Mouse (Mus musculus): ENCODE measurements around the gene Ralgapa1. TPM values are rescaled to one million over a fixed set of nuclear protein-coding genes. Genes with fewer than 3 reads are reported as not detected.
A peak's percentile ranks its signal among the peaks of the same experiment; 100 is the strongest.

Ralgapa1 gene
- 21.5 and 23.1 TPM in 2 replicates for polyA plus RNA-seq (2014; fragmentation: Nextera tagmentation; extraction: Ambion mirVana)

DNA sequence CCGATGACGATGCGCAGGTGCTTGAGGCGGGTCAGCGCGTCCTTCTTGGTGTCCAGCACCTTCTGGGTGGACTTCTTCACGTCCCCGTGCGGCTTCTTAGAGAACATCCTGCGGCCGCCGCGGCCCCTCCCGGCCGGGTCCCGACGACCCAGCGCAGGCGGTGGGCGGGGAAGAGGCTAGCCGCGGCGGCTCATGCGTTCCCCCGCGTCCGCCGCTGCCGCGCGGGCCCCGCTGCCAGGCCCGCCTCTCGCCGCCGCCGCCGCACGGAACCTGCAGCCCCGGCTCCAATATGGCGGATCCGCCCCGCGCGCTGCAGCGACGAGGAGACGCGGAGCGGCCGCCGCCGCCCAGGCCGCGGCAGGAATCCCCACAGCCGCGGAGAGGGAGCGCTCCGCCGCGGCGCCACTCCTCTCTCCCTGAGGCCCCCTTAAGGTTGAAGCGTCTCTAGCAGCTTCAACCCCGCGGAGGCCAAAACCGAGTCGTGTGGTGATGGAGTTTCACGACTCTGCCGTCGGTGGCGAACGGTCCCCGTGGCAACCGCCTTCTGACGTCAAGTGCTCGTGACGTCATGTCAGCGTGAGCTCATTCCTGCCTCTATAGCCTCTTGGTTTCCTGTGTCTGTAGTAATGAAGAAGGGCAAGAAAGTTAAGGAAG lies at the start of gene Ralgapa1:
Ralgapa1 (minus strand) TSS at position 507 of the 654 bp plus-strand sequence.
- H3K36me3 ChIP-seq (ENCODE audit: control insufficient read depth, insufficient read depth, low read length), result no peaks in the 10 kb centered on the region

DNA sequence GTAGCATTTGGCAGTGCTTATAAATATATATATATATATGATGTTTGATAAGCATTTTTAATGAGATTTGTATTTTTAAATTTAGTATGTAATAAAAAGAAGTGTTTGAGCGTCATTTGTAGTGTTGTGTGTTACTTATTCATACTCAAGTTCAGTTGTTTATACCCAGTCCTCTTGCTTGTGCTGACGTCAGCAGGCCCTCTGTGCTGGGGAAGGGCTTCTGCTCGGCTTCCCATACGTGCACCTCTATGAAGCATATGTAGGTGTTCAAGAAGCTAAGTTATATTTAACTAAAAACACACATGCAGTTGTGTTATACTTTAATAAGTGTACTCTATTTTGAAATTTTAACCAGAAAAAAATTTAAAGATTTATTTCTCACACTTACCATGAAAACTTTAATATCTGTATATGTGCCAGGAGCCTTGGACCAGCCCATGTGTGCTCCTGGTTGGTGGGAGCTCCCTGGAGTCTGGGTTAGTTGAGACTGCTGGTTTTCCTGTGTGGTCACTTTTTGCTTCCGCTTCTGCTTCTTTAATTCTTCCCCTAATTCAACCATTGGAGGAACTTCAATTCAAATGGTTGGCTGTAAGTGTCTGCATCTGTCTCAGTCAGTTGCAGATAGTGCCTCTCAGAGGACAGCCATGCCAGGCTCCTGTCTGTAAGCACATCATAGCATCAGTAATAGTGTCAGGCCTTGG lies 48.8 kb upstream of the Ralgapa1 start:
- Histone ChIP-seq H3K36me3 (ENCODE audit: control insufficient read depth, insufficient read depth, low read length) (peaks cover 56% of the 10 kb centered on the region), H3K4me3 (ENCODE audit: control insufficient read depth in 1 of 2, insufficient read depth in 1 of 2, low read depth in 1 of 2, low read length in 2 of 2) (no peak overlapping the region), H3K4me2 (ENCODE audit: low read length) (no peak overlapping the region), H3K9ac (ENCODE audit: low read length) (no peak overlapping the region), H3K4me1 (ENCODE audit: control insufficient read depth in 2 of 2, insufficient read depth in 2 of 2, low read length in 2 of 2) (no peaks in the 10 kb centered on the region), H3K27me3 (ENCODE audit: control insufficient read depth, insufficient read depth, low read length) (no peaks in the 10 kb centered on the region), H3K9me3 (ENCODE audit: control insufficient read depth, low read length) (0 out of 2 replicates have a peak, but pooled peaks cover 5% of the 10 kb centered on the region), H3K27ac (replicated peaks in 1 of 2; ENCODE audit: control insufficient read depth in 1 of 2, insufficient read depth in 1 of 2, low read depth in 2 of 2, low read length in 2 of 2) (no peak overlapping the region)
- no peak for ATAC-seq (ENCODE audit: insufficient number of reproducible peaks, insufficient read depth, low FRiP score, low read depth)
- WGBS, result 87% methylated on average over 5 of the region's 5 CpGs

More for the DNA sequence above, at the start of gene Ralgapa1:
- peak within 1 kb of the TSS; percentile 88 for H3K27ac ChIP-seq (replicated peaks in 1 of 2; ENCODE audit: control insufficient read depth in 1 of 2, insufficient read depth in 1 of 2, low read depth in 2 of 2, low read length in 2 of 2)
- H3K4me3 ChIP-seq (ENCODE audit: control insufficient read depth in 1 of 2, insufficient read depth in 1 of 2, low read depth in 1 of 2, low read length in 2 of 2), result peak within 1 kb of the TSS; percentile 90
- ATAC-seq (ENCODE audit: insufficient number of reproducible peaks, insufficient read depth, low FRiP score, low read depth), result peak; percentile 87
- H3K27me3 ChIP-seq (ENCODE audit: control insufficient read depth, insufficient read depth, low read length), result no peaks in the 10 kb centered on the region
- WGBS, result under 1% methylated on average over 70 of the region's 78 CpGs
- no peaks in the 10 kb centered on the region for H3K9me3 ChIP-seq (ENCODE audit: control insufficient read depth, low read length)
- H3K4me2 ChIP-seq (ENCODE audit: low read length), result peak within 1 kb of the TSS; percentile 75
- peak within 1 kb of the TSS; percentile 92 for H3K9ac ChIP-seq (ENCODE audit: low read length)
- H3K4me1 ChIP-seq (ENCODE audit: control insufficient read depth in 2 of 2, insufficient read depth in 2 of 2, low read length in 2 of 2), result peaks cover 0 to 13% of the 10 kb centered on the region in 2 experiments; a peak in 2 of 4 replicates

DNA sequence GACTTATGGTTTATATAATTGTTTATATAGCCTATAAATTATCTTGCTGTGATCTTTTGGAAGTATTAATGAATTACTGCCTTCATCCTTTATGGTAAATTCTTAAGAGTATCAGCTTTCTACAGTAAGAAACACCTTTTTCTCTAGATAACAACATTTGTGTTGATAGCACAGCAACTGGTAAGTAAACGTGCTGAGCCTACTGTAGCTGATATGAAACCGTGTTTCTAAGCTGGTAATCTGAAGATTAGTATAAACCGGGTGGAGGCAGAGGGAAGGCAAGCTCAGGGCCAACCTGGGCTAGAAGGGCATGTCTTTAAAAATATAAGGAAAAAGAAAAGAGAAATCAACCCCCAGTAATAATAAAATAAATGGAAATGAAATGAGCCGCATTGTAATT lies 46.8 kb upstream of the Ralgapa1 start:
- H3K4me1 ChIP-seq (ENCODE audit: control insufficient read depth in 2 of 2, insufficient read depth in 2 of 2, low read length in 2 of 2), result no peaks in the 10 kb centered on the region
- no peak overlapping the region for H3K4me3 ChIP-seq (ENCODE audit: control insufficient read depth in 1 of 2, insufficient read depth in 1 of 2, low read depth in 1 of 2, low read length in 2 of 2)
- no peak overlapping the region for H3K4me2 ChIP-seq (ENCODE audit: low read length)
- H3K36me3 ChIP-seq (ENCODE audit: control insufficient read depth, insufficient read depth, low read length), result peaks cover 64% of the 10 kb centered on the region
- H3K27ac ChIP-seq (replicated peaks in 1 of 2; ENCODE audit: control insufficient read depth in 1 of 2, insufficient read depth in 1 of 2, low read depth in 2 of 2, low read length in 2 of 2), result no peak overlapping the region
- H3K9me3 ChIP-seq (ENCODE audit: control insufficient read depth, low read length), result no peaks in the 10 kb centered on the region
- no peak overlapping the region for H3K9ac ChIP-seq (ENCODE audit: low read length)
- WGBS, result 81% methylated on average over 4 of the region's 4 CpGs
- no peaks in the 10 kb centered on the region for H3K27me3 ChIP-seq (ENCODE audit: control insufficient read depth, insufficient read depth, low read length)
- ATAC-seq (ENCODE audit: insufficient number of reproducible peaks, insufficient read depth, low FRiP score, low read depth), result no peak

DNA sequence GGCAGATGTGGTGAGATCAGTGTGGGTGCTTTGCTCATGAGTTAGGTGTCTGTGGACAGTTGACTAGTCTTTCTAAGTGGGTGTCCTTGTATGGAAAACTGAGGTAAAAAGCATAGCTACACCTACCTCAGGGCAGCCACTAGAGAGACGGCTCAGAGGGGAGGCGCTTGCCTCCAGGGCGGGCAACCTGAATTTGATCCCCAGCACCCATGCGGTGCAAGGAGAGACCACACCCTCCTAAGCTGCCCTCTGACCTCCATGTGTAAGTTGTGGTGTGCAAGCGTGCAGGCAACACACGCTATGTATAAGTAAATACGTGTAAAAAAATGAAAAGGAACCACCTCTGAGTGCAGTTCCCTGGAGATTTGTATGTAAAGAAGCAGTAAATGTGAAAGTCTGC lies 39.7 kb upstream of the Ralgapa1 start:
- no peak overlapping the region for H3K4me2 ChIP-seq (ENCODE audit: low read length)
- ATAC-seq (ENCODE audit: insufficient number of reproducible peaks, insufficient read depth, low FRiP score, low read depth), result no peak
- H3K36me3 ChIP-seq (ENCODE audit: control insufficient read depth, insufficient read depth, low read length), result peaks cover 50% of the 10 kb centered on the region
- H3K9me3 ChIP-seq (ENCODE audit: control insufficient read depth, low read length), result peaks cover 14% of the 10 kb centered on the region
- H3K27ac ChIP-seq (replicated peaks in 1 of 2; ENCODE audit: control insufficient read depth in 1 of 2, insufficient read depth in 1 of 2, low read depth in 2 of 2, low read length in 2 of 2), result no peak overlapping the region
- no peak overlapping the region for H3K4me3 ChIP-seq (ENCODE audit: control insufficient read depth in 1 of 2, insufficient read depth in 1 of 2, low read depth in 1 of 2, low read length in 2 of 2)
- no peaks in the 10 kb centered on the region for H3K27me3 ChIP-seq (ENCODE audit: control insufficient read depth, insufficient read depth, low read length)
- no peak overlapping the region for H3K9ac ChIP-seq (ENCODE audit: low read length)
- 90% methylated on average over 7 of the region's 7 CpGs for WGBS
- H3K4me1 ChIP-seq (ENCODE audit: control insufficient read depth in 2 of 2, insufficient read depth in 2 of 2, low read length in 2 of 2), result no peaks in the 10 kb centered on the region

DNA sequence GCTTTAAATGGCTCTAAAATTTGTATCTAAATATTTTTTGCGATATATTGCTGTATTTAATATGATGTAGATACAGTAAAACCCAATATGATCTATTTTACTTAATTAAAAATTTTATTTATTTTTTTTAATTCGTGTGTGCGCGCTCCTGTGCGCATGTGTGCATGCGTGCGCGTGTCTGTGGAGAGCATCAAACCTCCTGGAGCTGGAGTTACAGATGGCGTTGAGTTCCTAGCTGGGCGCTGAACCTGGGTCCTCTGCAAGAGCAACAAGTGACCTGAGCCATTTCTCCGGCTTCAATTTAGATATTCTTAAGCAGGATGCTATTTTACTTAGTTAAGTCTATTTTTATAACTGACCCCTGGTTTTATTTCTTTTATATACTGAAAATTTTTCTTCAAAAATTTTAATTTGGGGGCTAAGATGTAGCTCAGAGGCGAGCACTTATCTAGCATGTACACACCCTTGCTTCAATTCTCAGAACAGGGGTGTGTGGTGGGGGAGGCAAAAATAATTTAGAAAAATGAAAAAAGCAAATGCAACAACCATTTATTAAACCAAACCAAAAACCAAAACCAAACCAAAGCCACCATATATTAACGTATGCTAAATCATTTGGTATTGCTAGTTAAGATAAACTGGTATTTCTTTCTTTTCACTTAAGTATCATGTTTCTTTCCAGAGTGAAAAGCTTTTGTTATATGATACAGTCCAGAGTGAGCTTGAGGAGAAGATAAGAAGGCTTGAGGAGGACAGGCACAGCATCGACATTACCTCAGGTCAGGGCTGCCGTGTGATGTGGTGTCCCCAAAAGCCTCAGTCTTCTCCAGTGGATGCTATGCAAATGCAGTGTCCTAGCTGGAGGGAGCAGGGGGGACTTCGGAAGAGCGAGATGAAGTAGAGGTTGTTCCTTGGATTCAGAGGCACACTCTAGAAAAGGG lies 38.7 kb upstream of the Ralgapa1 start:
- Histone ChIP-seq H3K4me3 (ENCODE audit: control insufficient read depth in 1 of 2, insufficient read depth in 1 of 2, low read depth in 1 of 2, low read length in 2 of 2) (no peak overlapping the region), H3K36me3 (ENCODE audit: control insufficient read depth, insufficient read depth, low read length) (peaks cover 51% of the 10 kb centered on the region), H3K4me1 (ENCODE audit: control insufficient read depth in 2 of 2, insufficient read depth in 2 of 2, low read length in 2 of 2) (no peaks in the 10 kb centered on the region), H3K9ac (ENCODE audit: low read length) (no peak overlapping the region), H3K27me3 (ENCODE audit: control insufficient read depth, insufficient read depth, low read length) (no peaks in the 10 kb centered on the region), H3K4me2 (ENCODE audit: low read length) (no peak overlapping the region), H3K27ac (replicated peaks in 1 of 2; ENCODE audit: control insufficient read depth in 1 of 2, insufficient read depth in 1 of 2, low read depth in 2 of 2, low read length in 2 of 2) (no peak overlapping the region), H3K9me3 (ENCODE audit: control insufficient read depth, low read length) (peaks cover 14% of the 10 kb centered on the region)
- no peak for ATAC-seq (ENCODE audit: insufficient number of reproducible peaks, insufficient read depth, low FRiP score, low read depth)
- 85% methylated on average over 17 of the region's 17 CpGs for WGBS

DNA sequence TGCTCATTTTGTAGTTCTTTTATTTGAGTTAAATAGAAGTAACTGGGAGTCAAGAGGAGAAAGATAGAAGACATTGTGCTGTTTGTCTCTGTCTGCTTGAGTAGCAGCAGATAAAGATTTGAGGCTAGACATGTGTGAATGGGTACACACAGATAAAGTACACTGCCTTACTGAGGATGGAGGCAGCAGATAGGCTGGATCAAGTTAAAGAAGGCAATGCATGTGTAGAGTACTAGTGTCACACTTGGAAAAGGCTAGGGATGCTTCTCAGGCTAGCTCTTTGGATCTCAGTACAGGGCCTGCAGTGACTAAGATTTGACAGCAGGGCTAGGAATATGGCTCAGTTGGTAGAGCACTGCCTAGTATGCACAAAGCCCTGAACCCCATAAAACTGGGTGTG lies 29.7 kb upstream of the Ralgapa1 start:
- ATAC-seq (ENCODE audit: insufficient number of reproducible peaks, insufficient read depth, low FRiP score, low read depth), result no peak
- Histone ChIP-seq H3K36me3 (ENCODE audit: control insufficient read depth, insufficient read depth, low read length) (peaks cover 31% of the 10 kb centered on the region), H3K9ac (ENCODE audit: low read length) (no peak overlapping the region), H3K27ac (replicated peaks in 1 of 2; ENCODE audit: control insufficient read depth in 1 of 2, insufficient read depth in 1 of 2, low read depth in 2 of 2, low read length in 2 of 2) (no peak overlapping the region), H3K27me3 (ENCODE audit: control insufficient read depth, insufficient read depth, low read length) (no peaks in the 10 kb centered on the region), H3K4me1 (ENCODE audit: control insufficient read depth in 2 of 2, insufficient read depth in 2 of 2, low read length in 2 of 2) (no peaks in the 10 kb centered on the region), H3K4me2 (ENCODE audit: low read length) (no peak overlapping the region), H3K4me3 (ENCODE audit: control insufficient read depth in 1 of 2, insufficient read depth in 1 of 2, low read depth in 1 of 2, low read length in 2 of 2) (no peak overlapping the region), H3K9me3 (ENCODE audit: control insufficient read depth, low read length) (peaks cover 4% of the 10 kb centered on the region; the same call in 1 of the 2 replicates)

DNA sequence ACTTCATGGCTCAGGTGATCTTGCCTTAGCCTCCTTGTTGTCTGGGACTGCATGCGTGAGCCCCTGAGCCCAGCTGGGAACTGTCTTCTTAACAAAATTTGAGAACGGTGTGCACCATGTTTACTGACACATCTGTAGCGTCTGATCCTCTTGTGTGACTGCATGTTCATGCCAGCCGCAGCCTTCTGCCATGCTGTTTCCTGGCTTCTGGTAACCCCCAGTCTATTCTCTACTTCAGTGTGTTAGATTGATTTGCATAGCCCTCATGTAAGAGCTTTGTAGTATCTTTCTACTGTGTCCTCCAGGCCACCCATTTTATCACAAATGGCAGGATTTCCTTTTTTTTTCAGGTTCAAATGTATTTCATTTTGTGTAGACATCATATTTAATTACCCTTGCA lies 26.9 kb upstream of the Ralgapa1 start:
- Histone ChIP-seq H3K4me3 (ENCODE audit: control insufficient read depth in 1 of 2, insufficient read depth in 1 of 2, low read depth in 1 of 2, low read length in 2 of 2) (no peak overlapping the region), H3K36me3 (ENCODE audit: control insufficient read depth, insufficient read depth, low read length) (peaks cover 48% of the 10 kb centered on the region), H3K27me3 (ENCODE audit: control insufficient read depth, insufficient read depth, low read length) (no peaks in the 10 kb centered on the region), H3K9me3 (ENCODE audit: control insufficient read depth, low read length) (0 out of 2 replicates have a peak, but pooled peaks cover 3% of the 10 kb centered on the region), H3K27ac (replicated peaks in 1 of 2; ENCODE audit: control insufficient read depth in 1 of 2, insufficient read depth in 1 of 2, low read depth in 2 of 2, low read length in 2 of 2) (no peak overlapping the region), H3K4me2 (ENCODE audit: low read length) (no peak overlapping the region), H3K4me1 (ENCODE audit: control insufficient read depth in 2 of 2, insufficient read depth in 2 of 2, low read length in 2 of 2) (no peaks in the 10 kb centered on the region), H3K9ac (ENCODE audit: low read length) (no peak overlapping the region)
- 98% methylated on average over 4 of the region's 4 CpGs for WGBS
- ATAC-seq (ENCODE audit: insufficient number of reproducible peaks, insufficient read depth, low FRiP score, low read depth), result no peak
